Mouse (Mus musculus) urinary bladder, postnatal 0 days (tissue): ENCODE data around the gene Ruvbl1. TPM values are rescaled to one million over a fixed set of nuclear protein-coding genes. Genes with fewer than 3 reads are reported as not detected.

Source experiments
- polyA plus RNA-seq: library from polyadenylated mRNA; unstranded; fragments of >200 nt; fragmentation: Nextera tagmentation; extraction: Ambion mirVana; gene quantifications from 2 replicates; pipeline ENCODE4 v1.2.1, GENCODE M21; 2015

Gene Ruvbl1
- 49.2 and 53.3 TPM in 2 replicates for polyA plus RNA-seq

GRCm38 (mm10) chr6:88465181-88465920, at the start of gene Ruvbl1:
TSS of gene Ruvbl1 (plus strand) at chr6:88465409.

GRCm38 (mm10) chr6:88446063-88447002, 18.9 kb upstream of the Ruvbl1 start, which contains the start of gene Eefsec:
TSS of gene Eefsec (minus strand) at chr6:88446539.

GRCm38 (mm10) chr6:88518404-88519263, 53.4 kb downstream of the Ruvbl1 start, which contains the start of gene Sec61a1:
TSS of gene Sec61a1 (minus strand) at chr6:88518905.

Other genes starting within 250 kb of the Ruvbl1 start
- not detected in 2 replicates for gene Dnajb8, start 243.1 kb upstream of the Ruvbl1 start, polyA plus RNA-seq
- 19.9 and 22.3 TPM in 2 replicates for gene Eefsec, start 18.9 kb upstream of the Ruvbl1 start, polyA plus RNA-seq
- 131 and 141 TPM in 2 replicates for gene Sec61a1, start 53.5 kb downstream of the Ruvbl1 start, polyA plus RNA-seq
- 0.25 and 0.92 TPM in 2 replicates for gene Kbtbd12, start 172.5 kb downstream of the Ruvbl1 start, polyA plus RNA-seq